Mouse (Mus musculus) limb, embryonic 10.5 days (tissue): ENCODE measurements at regions not wholly inside any gene's neighbourhood (a gene's known extent, or its start where the extent isn't known, plus 50 kb on each side); places are given as distances from the start of the nearest gene placed in this dataset.
A peak's percentile ranks its signal among the peaks of the same experiment; 100 is the strongest.

Experiments
- DNase-seq: peaks from one replicate; pipeline ENCODE4 v3.0.0-alpha.2; 2017; ENCODE audit warnings: low spot score
- H3K27ac ChIP-seq: fragments of 300-500 bp; sonication (generic); 2 replicates; pipeline ENCODE4 v1.5.1; 2016; ENCODE audit warnings: mild to moderate bottlenecking
- H3K27me3 ChIP-seq: fragments of 300-500 bp; sonication (generic); 2 replicates; pipeline ENCODE4 v1.6.1; 2016; ENCODE audit warnings: low read depth, mild to moderate bottlenecking; ENCODE audit not compliant: poor library complexity, severe bottlenecking
- H3K36me3 ChIP-seq: fragments of 300-500 bp; sonication (generic); 2 replicates; pipeline ENCODE4 v1.6.1; 2016; ENCODE audit warnings: mild to moderate bottlenecking, moderate library complexity
- H3K4me1 ChIP-seq: fragments of 300-500 bp; sonication (generic); 2 replicates; pipeline ENCODE4 v1.6.1; 2016
- H3K4me3 ChIP-seq: fragments of 300-500 bp; sonication (generic); 2 replicates; pipeline ENCODE4 v1.5.1; 2016; ENCODE audit warnings: mild to moderate bottlenecking, moderate library complexity
- H3K9me3 ChIP-seq: fragments of 300-500 bp; sonication (generic); replicated peaks from 2 replicates; pipeline ENCODE4 v1.6.1; 2016; ENCODE audit warnings: mild to moderate bottlenecking
- WGBS: fragments of 180-500 bp; shearing (Covaris S2); methylation state at CpG from one replicate; pipeline ENCODE4 v1.1.7; 2016; 5-methylcytosine and 5-hydroxymethylcytosine counted together

DNA sequence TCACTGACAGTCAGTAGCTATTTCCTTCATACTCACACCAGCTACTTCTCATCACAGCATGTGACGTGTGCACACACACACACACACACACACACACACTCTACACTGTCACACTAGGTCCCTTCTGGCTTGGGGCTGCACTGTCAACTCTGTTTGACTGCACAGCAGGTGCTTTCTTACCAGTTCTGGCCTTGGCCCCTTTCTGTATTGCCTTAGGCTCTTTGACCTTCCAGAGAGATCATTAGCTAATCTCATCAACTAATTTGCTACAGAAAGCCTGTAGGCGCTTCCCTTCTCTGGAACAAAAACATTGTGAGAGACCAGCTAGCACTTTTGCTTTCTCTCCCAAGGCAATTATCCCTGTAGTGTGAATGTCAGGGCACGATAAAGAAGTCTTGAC, 334.4 kb downstream of the Mllt3 start:
- WGBS, result 49% methylated on average over 3 of the region's 3 CpGs
- H3K4me1 ChIP-seq, result peaks cover 30% of the 10 kb centered on the region
- H3K36me3 ChIP-seq, result no peaks in the 10 kb centered on the region
- H3K9me3 ChIP-seq, result no peaks in the 10 kb centered on the region
- no peak for DNase-seq
- no peaks in the 10 kb centered on the region for H3K27me3 ChIP-seq
- no peak overlapping the region for H3K4me3 ChIP-seq
- no peak overlapping the region for H3K27ac ChIP-seq

DNA sequence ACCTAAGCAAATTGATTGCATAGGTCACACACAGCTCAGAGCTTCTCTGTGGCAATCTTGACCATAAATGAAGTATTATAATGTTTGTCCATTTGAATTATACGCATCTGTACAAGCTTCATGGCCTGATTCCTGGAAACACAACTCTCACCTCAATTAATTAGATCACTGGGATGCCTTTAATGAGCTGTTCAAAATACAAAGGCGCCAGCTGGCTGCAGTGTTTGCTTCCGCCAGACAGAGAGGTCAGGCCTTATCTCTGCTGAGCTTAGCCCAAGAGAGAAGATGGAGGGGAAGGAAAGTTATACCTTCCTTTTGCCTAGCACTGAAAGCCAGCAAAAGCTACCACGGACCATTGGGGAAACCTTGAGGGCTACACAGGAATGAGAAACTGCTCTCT, 336.2 kb downstream of the Mllt3 start:
- WGBS, result 74% methylated on average over 4 of the region's 4 CpGs
- DNase-seq, result no peak
- Histone ChIP-seq H3K27me3 (no peaks in the 10 kb centered on the region), H3K27ac (no peak overlapping the region), H3K36me3 (no peaks in the 10 kb centered on the region), H3K4me1 (peaks cover 19% of the 10 kb centered on the region), H3K4me3 (no peak overlapping the region), H3K9me3 (no peaks in the 10 kb centered on the region)

DNA sequence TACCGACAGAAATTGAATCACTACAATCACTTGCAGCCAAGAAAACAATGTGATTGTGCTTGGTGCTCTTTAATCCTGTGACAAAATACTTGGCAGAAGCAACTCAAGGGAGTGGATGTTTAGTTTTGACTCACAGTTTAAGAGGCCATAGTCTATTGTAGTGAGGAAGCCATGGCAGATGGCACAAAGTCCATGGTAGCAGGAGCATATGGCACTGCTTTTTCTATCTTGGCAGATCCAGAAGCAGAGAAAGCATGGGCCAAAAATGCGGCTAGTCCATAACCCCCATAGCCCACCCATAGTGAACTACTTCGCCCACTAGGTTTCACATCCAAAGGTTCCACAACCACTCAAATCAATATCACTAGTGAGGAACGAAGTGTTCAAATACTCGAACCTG, 337.4 kb downstream of the Mllt3 start:
- Histone ChIP-seq H3K4me1 (peaks cover 17% of the 10 kb centered on the region), H3K36me3 (no peaks in the 10 kb centered on the region), H3K9me3 (no peaks in the 10 kb centered on the region), H3K27ac (no peak overlapping the region), H3K4me3 (no peak overlapping the region), H3K27me3 (no peaks in the 10 kb centered on the region)
- WGBS, result 94% methylated on average over 5 of the region's 5 CpGs
- no peak for DNase-seq

DNA sequence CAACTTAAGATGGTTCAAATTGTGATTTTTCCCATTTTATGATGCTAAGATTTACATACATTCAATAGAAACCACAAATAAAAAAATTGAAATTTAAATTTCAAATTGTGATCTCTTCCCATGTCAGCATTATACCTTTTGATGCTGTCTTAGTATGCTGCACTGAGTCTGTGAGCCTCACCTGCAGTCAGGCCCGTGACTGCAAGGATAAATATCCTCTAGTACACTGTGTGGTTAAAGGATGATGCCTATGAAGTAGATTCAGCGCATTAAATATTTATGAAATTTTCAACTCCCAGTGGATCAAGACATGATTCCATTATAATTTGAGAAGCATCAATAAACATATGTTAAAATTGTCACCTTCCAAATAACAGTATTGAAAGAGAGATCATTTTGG, 340.4 kb downstream of the Mllt3 start:
- no peaks in the 10 kb centered on the region for H3K4me1 ChIP-seq
- H3K4me3 ChIP-seq, result no peak overlapping the region
- no peak overlapping the region for H3K27ac ChIP-seq
- DNase-seq, result no peak
- H3K36me3 ChIP-seq, result no peaks in the 10 kb centered on the region
- no peaks in the 10 kb centered on the region for H3K9me3 ChIP-seq
- H3K27me3 ChIP-seq, result no peaks in the 10 kb centered on the region
- 94% methylated on average over 2 of the region's 2 CpGs for WGBS

DNA sequence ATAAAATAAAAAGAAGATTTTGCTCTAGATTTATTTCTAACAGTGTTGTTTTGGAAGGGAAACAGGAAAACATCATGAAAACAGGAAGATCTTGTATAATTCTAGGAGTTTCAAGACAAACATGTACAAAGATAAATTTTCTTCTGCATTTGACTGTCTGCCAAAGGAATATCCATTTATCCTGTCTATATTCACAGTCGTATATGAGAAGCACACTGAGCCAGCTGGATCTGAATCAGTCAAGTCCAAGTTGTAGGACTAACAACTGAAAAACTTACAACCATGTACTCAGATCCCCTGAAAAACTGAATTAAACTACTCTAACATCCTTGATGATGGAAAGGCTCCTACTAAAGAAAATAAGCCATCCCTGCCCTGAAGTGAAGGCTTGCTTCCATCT, 348.2 kb downstream of the Mllt3 start:
- Histone ChIP-seq H3K9me3 (no peaks in the 10 kb centered on the region), H3K4me3 (no peak overlapping the region), H3K36me3 (no peaks in the 10 kb centered on the region), H3K27ac (no peak overlapping the region), H3K27me3 (no peaks in the 10 kb centered on the region), H3K4me1 (no peaks in the 10 kb centered on the region)
- WGBS, result 96% methylated on average over 1 of the region's 1 CpGs
- no peak for DNase-seq

DNA sequence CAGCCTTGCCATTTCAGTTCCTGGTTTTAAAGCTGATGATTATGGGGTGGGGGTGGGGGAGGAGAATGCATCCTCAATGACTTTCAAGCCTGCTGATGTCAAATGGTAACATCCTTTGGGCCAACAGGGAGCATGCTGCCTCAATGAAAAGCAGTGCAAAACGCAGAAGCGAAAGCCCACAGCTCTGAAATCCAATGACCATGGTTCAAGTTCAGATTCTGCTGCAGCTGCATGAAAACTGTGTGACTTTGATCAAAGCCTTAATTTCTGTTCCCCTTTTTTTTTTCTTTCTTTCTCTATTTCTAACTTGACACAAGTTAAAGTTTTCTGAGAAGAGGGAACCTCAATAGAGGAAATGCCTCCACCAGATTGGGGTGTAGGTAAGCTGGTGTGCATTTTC, 350.4 kb downstream of the Mllt3 start:
- no peak for DNase-seq
- H3K4me1 ChIP-seq, result no peaks in the 10 kb centered on the region
- 89% methylated on average over 2 of the region's 2 CpGs for WGBS
- no peak overlapping the region for H3K27ac ChIP-seq
- no peak overlapping the region for H3K4me3 ChIP-seq
- H3K9me3 ChIP-seq, result no peaks in the 10 kb centered on the region
- H3K36me3 ChIP-seq, result no peaks in the 10 kb centered on the region
- no peaks in the 10 kb centered on the region for H3K27me3 ChIP-seq

DNA sequence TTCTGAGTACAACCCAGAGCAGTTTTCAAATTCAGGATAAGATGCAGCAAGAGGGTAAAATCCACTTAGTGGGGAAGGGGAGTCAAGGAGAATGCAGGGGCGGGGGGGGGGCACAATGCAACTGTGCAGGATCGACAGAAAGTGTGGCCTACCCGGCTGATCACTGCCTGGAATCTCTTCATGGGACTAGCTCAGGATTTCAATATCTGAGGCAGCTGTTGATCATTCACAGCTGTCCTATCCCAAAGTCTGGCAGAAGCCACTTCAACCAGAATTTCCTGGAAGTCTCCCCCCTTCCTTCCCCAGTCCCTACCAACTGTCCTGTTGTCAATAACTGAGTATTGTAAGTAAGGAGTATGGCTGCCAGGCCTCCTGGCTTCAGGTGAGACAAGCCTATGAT, 362.1 kb downstream of the Mllt3 start:
- Histone ChIP-seq H3K4me3 (no peak overlapping the region), H3K36me3 (no peaks in the 10 kb centered on the region), H3K27me3 (no peaks in the 10 kb centered on the region), H3K27ac (no peak overlapping the region), H3K9me3 (no peaks in the 10 kb centered on the region), H3K4me1 (peaks cover 24% of the 10 kb centered on the region)
- DNase-seq, result no peak
- 80% methylated on average over 3 of the region's 3 CpGs for WGBS

DNA sequence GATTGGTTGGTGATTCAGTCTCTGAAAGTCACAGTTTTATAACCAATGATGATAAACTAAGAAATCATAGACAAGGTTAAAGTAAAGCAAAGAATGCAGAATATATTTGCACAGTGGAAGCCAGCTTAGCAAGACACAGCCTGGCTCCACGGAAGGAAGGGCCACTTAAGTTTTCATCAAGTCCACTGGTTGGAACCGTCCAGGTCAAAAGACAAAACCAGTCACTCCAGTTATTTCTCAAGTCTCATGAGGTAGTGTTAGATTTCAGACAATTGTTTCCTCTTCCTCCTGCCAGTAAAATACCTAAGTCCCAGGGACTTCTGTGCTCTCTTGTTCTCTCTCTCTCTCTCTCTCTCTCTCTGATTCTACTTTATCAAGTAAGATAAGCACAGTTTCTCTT, 363.0 kb downstream of the Mllt3 start:
- Histone ChIP-seq H3K4me1 (peaks cover 30% of the 10 kb centered on the region), H3K4me3 (no peak overlapping the region), H3K36me3 (no peaks in the 10 kb centered on the region), H3K27ac (no peak overlapping the region), H3K9me3 (no peaks in the 10 kb centered on the region), H3K27me3 (no peaks in the 10 kb centered on the region)
- 73% methylated on average over 2 of the region's 2 CpGs for WGBS
- DNase-seq, result no peak

DNA sequence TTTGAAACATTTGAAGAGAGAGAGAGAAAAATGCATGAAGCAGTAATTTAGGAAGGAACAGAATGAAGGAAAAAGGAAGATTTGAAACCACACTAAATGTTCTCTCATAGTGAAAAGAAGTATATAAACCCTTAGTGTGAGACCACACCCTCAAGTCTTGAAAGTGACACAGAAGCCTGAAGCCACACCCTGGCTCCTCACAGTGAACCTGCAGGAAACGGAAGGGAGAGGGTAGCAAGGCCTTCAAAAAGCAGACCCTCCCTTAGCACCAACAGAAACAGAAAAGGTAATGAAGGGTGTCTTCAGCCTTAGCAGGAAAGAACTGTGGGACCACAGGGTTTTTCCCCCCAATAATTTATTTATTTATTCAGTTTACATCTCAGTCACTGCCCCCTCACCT, 363.7 kb downstream of the Mllt3 start:
- 68% methylated on average over 1 of the region's 1 CpGs for WGBS
- Histone ChIP-seq H3K27ac (no peak overlapping the region), H3K9me3 (no peaks in the 10 kb centered on the region), H3K36me3 (no peaks in the 10 kb centered on the region), H3K4me1 (peaks cover 37% of the 10 kb centered on the region), H3K27me3 (no peaks in the 10 kb centered on the region), H3K4me3 (no peak overlapping the region)
- no peak for DNase-seq

DNA sequence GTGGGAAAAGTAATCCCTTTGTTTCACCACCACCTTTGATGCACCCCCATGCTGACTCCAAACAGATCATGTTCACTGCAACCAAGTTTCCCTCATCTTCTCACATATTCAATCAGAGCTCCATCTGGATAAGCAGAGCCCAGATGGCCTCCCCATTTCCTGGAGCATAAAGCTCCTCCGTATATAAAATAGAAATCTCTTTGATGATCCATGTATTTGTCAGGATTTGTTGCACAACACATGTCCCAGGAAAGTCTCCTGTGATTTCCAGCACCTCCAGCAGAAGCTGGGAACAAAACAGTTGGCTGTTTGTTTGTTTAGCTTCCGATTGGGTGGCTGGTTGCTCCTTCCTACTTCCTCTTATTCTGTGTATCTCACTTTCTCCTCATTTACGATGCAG, 364.9 kb downstream of the Mllt3 start:
- Histone ChIP-seq H3K36me3 (no peaks in the 10 kb centered on the region), H3K4me3 (no peak overlapping the region), H3K27ac (no peak overlapping the region), H3K4me1 (peaks cover 37% of the 10 kb centered on the region), H3K27me3 (no peaks in the 10 kb centered on the region), H3K9me3 (no peaks in the 10 kb centered on the region)
- 31% methylated on average over 3 of the region's 3 CpGs for whole genome bisulfite sequencing
- DNase-seq, result no peak

DNA sequence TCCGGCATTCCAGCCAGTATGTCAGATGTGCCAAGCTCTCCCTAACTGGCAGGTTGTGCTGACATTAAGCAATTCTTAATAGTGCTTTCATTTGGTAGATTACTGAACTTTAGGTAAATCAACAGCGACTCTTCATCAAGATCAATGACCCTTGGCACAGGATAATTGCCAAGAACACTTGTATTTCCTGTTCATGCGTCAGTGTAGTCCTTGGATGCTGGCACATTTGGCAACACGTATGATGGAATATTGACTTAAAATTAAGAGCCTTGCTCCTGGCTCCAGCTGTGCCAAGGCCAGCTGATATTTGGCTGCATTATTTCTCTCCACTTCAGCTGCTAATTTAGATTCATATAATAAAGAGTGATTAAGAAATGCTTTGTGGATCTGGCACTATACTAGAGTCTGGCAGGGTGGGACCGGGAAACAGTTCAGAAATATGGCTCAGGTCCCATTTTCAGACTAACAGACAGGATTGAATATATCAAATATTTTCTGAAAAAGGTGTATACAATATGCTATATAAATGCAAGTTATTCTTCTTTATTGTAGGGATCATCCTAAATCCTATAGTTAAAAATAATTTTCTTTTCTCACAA, 365.5 kb downstream of the Mllt3 start:
- H3K27ac ChIP-seq, result no peak overlapping the region
- no peak for DNase-seq
- no peaks in the 10 kb centered on the region for H3K36me3 ChIP-seq
- 87% methylated on average over 5 of the region's 5 CpGs for WGBS
- H3K9me3 ChIP-seq, result no peaks in the 10 kb centered on the region
- no peaks in the 10 kb centered on the region for H3K27me3 ChIP-seq
- H3K4me3 ChIP-seq, result no peak overlapping the region
- H3K4me1 ChIP-seq, result peaks cover 40% of the 10 kb centered on the region

DNA sequence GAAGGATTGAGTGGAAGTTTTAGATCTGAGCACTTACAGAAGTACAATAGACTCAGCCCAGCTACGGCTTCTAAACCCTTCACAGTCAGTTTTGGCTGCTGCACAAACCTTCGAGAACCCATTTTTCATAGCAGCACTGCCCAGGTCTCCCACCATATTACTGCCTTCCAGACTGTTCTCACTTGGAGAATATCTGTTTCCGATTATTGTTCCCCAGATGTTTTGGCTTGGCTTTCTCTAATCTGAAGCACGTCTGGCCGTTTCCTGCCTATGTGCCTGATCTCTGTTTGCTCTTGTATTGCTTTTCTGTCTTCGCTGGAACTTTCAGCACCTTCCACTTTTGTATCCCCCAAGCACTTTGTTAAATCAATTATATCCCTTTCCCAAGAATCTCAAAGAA, 368.0 kb downstream of the Mllt3 start:
- Histone ChIP-seq H3K27ac (peak overlapping the region; percentile 30; the same call in 1 of the 2 replicates), H3K4me1 (peaks cover 34% of the 10 kb centered on the region), H3K4me3 (no peak overlapping the region), H3K27me3 (no peaks in the 10 kb centered on the region), H3K9me3 (no peaks in the 10 kb centered on the region), H3K36me3 (no peaks in the 10 kb centered on the region)
- WGBS, result 43% methylated on average over 6 of the region's 6 CpGs
- DNase-seq, result no peak

DNA sequence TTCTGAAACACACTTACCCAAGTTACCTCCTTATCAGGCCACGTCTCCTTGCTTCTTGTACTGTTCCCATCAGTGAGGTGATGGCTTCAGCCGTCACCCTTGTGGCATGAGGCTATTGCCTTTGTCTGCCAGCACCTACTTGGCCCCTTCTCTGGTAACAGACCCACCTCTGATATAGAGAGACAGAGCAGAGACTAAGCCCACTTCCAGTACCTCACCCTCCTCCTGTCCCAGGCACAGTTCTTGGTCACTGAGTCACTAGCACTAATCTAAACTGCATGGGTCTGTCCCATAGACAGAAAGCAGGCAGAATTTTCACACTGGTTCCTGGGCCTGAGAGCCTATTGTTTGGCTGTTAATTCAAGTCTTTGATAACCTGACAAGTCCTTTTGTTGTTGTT, 370.3 kb downstream of the Mllt3 start:
- no peak for DNase-seq

DNA sequence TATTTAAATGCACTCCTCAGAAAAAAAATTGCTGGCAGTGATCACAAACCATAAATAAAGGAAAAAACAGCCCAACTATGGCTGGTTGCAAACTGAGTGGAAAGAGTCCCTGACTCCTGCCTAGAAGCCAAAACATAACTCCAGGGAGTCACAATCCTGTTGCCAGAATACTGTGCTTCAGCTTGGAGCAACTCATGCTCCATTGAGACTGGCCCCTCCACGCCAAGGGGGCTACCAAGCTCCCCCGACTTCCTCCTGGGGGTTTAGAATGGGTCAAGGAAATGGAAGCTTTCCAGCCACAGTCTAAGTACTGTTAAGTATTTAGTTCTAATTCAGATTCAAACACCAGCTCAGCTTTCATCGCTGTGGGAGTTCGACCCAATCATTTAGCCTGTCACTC, 374.8 kb downstream of the Mllt3 start:
- WGBS, result 67% methylated on average over 4 of the region's 4 CpGs
- H3K27ac ChIP-seq, result no peak overlapping the region
- no peak for DNase-seq
- peaks cover 33% of the 10 kb centered on the region for H3K4me1 ChIP-seq
- H3K27me3 ChIP-seq, result no peaks in the 10 kb centered on the region
- no peaks in the 10 kb centered on the region for H3K9me3 ChIP-seq
- H3K36me3 ChIP-seq, result no peaks in the 10 kb centered on the region
- no peak overlapping the region for H3K4me3 ChIP-seq

More for the DNA sequence above, 370.3 kb downstream of the Mllt3 start:
- no peak overlapping the region for H3K4me3 ChIP-seq
- H3K36me3 ChIP-seq, result no peaks in the 10 kb centered on the region
- no peaks in the 10 kb centered on the region for H3K27me3 ChIP-seq
- H3K4me1 ChIP-seq, result peaks cover 44% of the 10 kb centered on the region
- 62% methylated on average over 2 of the region's 2 CpGs for WGBS
- H3K27ac ChIP-seq, result no peak overlapping the region
- no peaks in the 10 kb centered on the region for H3K9me3 ChIP-seq
